Mouse (Mus musculus) induced T-regulatory cell, adult 2 months (primary cell): ENCODE results near the gene Sdhc.
"Not testable (repeated sequence)": the region's sequence is repeated elsewhere in the genome, so short reads cannot be mapped to it uniquely, and the experiment has no call there.

Experiments
- DNase-seq: peaks from one replicate; pipeline ENCODE4 v3.0.0-alpha.2; 2012; ENCODE audit warnings: low read depth

Sdhc gene

GRCm38 (mm10) chr1:171168906-171169305 is 18.5 kb upstream of the Sdhc start:
- DNase-seq, result no peak

DNA sequence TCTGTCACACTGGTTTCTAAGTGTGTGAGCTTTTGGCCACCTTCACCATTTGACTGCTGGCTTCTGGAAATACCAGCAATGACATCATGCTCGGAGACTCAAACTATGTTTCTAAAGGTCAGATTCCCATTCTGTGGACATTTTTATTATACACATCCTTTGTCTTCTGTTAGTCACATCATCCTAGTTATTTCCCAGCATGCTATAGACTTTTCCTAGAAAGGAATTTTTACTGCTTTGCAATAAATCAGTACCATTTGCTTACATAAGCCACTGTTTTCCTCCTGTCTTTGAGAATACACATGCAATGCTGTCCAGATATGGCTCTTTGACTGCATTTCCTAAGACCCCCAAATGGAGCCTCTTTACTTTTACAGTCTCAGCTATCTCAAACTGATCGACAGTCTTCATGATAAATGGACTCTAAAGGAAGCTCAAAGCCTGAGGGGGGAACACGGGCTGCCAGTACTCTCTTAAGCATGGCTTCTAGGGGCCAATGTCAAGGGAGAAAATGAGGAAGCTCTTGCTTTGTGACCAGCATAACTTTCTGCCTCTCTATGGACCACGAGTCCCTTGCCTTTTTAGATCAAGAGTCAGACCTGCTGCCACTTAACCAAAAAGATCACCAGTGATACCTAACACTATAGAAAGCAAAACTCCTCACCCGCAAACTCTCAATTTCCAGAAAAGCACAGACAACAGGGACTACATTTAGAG is 15.4 kb upstream of the Sdhc start:
- no peak for DNase-seq

- DNase-seq, result peak; percentile 38
Observed at GRCm38 (mm10) chr1:171164258-171164657, 13.9 kb upstream of the Sdhc start.

- no peak for DNase-seq
Observed at GRCm38 (mm10) chr1:171162526-171162925, 12.1 kb upstream of the Sdhc start.

DNA sequence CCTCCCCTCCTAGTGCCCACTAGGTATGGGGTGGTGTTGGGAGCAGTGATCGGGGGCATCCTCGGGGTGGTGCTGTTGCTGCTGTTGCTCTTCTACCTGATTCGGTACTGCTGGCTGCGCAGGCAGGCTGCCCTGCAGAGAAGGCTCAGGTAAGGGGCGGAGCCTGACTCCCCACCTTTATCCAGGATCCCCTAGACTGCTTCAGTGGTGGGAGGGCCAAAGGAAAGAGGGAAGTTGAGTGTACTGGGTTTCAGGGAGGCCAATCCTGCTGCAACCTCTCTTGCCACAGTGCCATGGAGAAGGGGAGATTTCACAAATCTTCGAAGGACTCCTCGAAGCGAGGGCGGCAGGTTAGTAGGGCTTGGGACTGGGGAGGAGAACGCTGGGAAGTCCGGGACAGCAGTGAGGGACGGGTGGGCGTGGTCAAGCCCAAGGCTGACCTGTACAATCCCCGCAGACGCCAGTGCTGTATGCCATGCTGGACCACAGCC is 9.1 kb upstream of the Sdhc start:
- DNase-seq, result no peak

DNA sequence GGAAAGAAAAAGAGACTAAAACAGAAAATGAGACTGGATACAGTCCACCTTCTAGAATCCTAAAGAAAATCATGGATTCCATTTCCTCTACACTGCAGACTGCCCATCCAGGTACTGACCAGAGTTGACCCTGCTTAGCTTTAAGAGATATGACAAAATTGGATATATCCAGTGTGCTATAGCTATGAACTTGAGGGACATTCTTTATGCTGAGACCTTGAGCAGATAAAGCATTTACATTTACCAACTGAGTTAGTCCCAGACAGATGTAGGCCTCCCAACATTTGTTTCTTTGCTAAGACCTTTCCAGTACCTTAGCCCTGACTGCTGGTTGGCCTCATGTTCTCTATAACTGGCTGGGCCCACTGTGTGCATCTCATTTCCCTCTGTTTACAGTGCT is 7.6 kb upstream of the Sdhc start:
- DNase-seq, result no peak

- DNase-seq, result no peak
Observed at GRCm38 (mm10) chr1:171156644-171157043, 6.2 kb upstream of the Sdhc start.

DNA sequence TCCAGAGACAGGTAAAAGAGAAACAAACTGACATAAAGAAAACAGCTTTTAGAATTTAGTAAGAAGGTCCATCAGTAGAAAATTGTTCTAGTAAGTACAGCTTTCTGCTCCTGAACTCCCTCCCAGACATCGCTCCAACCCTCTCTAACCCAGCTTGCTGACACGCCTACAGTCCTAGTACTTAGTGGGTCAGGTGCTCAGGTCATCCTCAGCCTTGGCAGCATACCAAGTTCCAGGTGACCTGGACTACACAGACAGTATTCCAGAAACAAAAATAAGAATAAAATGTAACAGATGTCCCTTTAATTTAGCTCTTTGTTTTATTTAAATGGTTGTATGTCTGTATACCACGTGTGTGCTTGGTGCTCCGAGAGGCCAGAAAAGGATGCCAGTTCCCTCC is 1.6 kb upstream of the Sdhc start:
- no peak for DNase-seq

DNA sequence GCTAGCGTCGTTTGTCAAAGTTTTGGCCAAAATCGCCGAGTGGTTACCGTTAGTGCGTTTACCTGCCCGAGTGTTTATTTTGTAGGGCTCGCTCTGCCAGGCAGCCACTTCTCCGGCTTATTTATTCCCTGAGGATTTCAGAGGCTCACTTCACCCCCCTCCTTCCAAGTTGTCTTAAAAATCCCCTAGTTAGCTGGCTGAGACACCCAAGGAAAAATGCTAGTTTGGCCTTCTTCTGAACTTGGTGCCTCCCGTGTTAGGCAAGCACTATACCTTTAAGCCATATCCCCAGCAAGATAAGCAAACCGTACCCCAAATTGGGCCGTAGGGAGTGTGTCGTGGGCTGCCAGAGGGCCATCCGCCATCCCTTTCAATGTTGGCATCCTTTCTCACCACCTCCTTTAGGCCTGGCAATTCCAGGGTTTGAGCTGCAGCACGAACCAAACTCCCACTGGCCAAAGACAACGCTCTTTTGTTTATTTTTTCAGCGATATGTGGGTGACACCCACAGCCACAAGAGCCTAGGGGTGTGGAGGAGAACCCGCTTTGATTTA is 512 bp upstream of the Sdhc start:
- DNase-seq, result no peak

GRCm38 (mm10) chr1:171142981-171143380 is 7.4 kb downstream of the Sdhc start:
- DNase-seq, result not testable (repeated sequence)

- DNase-seq, result not testable (repeated sequence)
Observed at GRCm38 (mm10) chr1:171137486-171138155, 12.8 kb downstream of the Sdhc start.

- no peak for DNase-seq
Observed at GRCm38 (mm10) chr1:171135600-171135999, 14.8 kb downstream of the Sdhc start.

DNA sequence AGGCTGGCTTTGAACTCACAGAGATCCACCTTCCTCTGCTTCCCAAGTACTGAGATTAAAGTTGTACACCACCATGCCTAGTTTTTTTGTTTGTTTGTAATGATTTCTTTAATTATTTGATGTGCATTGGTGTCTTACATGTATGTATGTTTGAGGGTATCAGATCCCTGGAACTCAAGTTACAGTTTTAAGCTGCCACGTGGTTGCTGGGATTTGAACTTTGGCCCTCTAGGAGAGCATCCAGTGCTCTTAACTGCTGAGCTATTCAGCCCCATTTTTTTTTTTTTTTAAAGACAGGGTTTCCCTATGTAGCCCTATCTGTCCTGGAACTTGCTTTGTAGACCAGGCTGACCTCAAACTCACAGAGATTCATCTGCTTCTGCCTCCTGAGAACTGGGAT is 19.4 kb downstream of the Sdhc start:
- no peak for DNase-seq

GRCm38 (mm10) chr1:171129251-171129650 is 21.2 kb downstream of the Sdhc start:
- DNase-seq, result no peak

- no peak for DNase-seq
Observed at GRCm38 (mm10) chr1:171124398-171124797, 26.0 kb downstream of the Sdhc start.

GRCm38 (mm10) chr1:171122932-171123331 is 27.5 kb downstream of the Sdhc start:
- peak; percentile 77 for DNase-seq

DNA sequence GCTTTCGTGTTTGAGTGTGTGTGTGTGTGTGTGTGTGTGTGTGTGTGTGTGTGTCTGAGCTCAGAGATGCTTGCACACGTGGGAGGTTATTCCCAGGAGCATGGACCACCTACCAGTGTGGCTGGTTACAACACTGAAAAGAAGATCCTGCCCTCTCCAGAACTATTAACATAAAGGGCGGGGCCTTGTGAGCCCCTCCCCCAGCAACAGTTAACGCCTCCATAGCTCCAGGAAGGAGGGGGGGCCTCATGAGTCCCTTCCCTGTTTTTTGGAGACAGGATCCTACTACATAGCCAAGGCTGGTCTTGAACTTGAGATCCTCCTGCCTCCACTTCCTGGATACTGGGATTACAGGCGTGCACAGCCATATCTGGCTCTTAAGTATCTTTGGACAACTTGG is 28.6 kb downstream of the Sdhc start:
- peak; percentile 33 for DNase-seq

DNA sequence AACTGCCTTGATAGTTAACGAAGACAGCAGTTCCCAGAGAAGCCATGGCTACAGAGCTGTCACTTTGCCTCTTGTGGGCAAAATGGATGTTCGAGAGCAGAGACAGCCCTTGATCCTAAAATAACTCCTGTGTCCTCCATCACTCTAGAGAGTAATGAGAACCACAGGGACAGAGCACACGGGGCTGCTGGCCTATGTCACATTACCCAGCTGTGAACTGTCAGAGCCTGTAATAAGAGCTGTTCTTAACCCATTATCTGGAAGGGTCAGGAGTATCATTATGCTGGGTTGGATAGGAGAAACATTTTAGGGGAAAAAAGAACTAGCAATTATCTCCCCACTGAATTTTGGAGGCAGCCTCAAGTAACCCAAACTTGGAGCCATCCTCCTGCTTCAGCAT is 29.5 kb downstream of the Sdhc start:
- DNase-seq, result no peak

- peak; percentile 32 for DNase-seq
Observed at GRCm38 (mm10) chr1:171119405-171119804, 31.0 kb downstream of the Sdhc start.

DNA sequence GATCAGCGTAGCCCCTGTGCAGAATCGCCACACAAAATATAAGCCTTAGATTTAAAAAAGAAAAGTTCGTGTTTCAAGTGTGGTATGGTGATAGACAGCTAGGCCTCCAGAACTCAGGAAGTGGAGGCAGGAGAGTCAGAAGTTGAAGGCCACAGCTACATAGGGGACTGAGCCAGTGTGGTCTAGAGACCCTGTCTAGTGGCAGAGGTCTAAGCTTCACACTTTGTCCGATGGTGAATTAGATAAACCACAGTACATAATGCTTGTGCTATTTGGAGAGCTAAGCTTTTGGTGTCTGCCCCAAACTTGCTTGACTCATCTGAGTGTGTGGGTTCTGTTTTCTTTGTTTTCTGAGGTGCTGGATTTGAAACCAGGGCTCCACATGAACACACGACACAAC is 31.4 kb downstream of the Sdhc start:
- no peak for DNase-seq

GRCm38 (mm10) chr1:171118269-171118684 is 32.1 kb downstream of the Sdhc start:
- peak; percentile 94 for DNase-seq

GRCm38 (mm10) chr1:171116280-171116679 is 34.1 kb downstream of the Sdhc start:
- DNase-seq, result no peak

DNA sequence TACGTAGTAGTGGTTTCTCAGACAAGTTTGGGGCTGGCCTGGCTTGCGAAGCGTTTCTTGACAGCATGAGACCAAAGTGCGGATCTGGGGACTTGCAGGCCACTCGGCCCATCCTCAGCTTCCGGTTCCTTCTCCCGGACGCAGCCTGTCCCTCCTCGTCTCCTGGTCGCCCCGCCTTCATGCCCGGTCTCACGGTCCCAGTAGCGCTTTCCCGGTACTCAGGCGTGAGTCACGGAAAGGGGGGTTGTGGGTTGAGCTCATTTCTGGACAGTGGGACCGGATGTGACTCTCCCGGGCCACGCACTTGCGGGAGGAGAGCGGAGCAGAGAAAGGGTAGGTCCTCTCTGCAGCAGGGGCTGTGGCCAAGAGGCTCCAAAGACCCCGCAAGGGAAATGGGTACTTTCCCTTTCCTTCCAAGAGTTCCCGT is 36.5 kb downstream of the Sdhc start, which contains the start of gene Cfap126:
TSS of gene Cfap126 (plus strand) at position 46 of the 427 bp plus-strand sequence.
- DNase-seq, result peak; percentile 76
